Mouse (Mus musculus): Measurements from ENCODE around the gene Olfr706. TPM values are rescaled to one million over a fixed set of nuclear protein-coding genes. Genes with fewer than 3 reads are reported as not detected.
"Not testable (repeated sequence)": the region's sequence is repeated elsewhere in the genome, so short reads cannot be mapped to it uniquely, and the experiment has no call there.

Olfr706 gene
- polyA plus RNA-seq (2012; rRNA removed) = not detected in 2 replicates
- not detected in 2 replicates for polyA plus RNA-seq (2014; fragmentation: Nextera tagmentation; extraction: Ambion mirVana)

DNA sequence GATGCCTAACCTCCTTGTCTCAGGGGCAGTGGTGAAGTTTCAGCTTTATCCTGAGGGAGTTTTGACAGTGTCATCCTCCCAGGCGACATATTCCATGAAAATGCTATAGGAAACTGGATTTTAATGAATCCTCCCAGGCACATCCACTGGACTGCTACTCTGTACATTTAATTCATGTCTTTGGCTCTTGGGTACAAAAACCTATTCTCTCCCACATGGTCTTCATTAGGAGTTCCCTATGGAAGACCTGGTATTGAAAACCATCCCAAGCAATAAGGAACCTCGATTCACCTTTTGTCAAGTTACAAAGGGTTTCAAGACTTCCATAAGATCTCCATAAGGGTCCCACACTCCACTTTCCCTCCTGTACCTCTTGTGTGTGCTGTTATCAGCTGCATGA, at the start of gene Olfr706:
Gene Olfr706, minus strand, starts transcription at position 101 of the 400 bp plus-strand sequence.
- Histone ChIP-seq H3K4me3 (replicated peaks; ENCODE audit: low read length) (no peak within 1 kb of the TSS), H3K27ac (replicated peaks; ENCODE audit: low read depth, low read length) (no peak within 1 kb of the TSS), H3K9ac (ENCODE audit: low read depth, low read length, severe bottlenecking) (no peak within 1 kb of the TSS), H3K27me3 (ENCODE audit: control insufficient read depth, insufficient read depth, low read length) (no peaks in the 10 kb centered on the region), H3K4me2 (replicated peaks; ENCODE audit: low read depth, low read length, severe bottlenecking) (no peak within 1 kb of the TSS), H3K36me3 (ENCODE audit: control insufficient read depth, insufficient read depth, low read length) (no peaks in the 10 kb centered on the region), H3K4me1 (ENCODE audit: control insufficient read depth, insufficient read depth, low read length) (no peaks in the 10 kb centered on the region), H3K9me3 (ENCODE audit: control insufficient read depth, low read length) (no peaks in the 10 kb centered on the region)
- 81% methylated on average over 2 of the region's 2 CpGs for WGBS
- no peak for DNase-seq (ENCODE audit: low spot score)
- no peak for ATAC-seq (ENCODE audit: low FRiP score, low read depth)
- TF ChIP-seq POLR2A (IDR thresholded peaks at IDR 0.05; ENCODE audit: borderline replicate concordance, extremely low read depth, insufficient read depth, insufficient read length) = no peak

DNA sequence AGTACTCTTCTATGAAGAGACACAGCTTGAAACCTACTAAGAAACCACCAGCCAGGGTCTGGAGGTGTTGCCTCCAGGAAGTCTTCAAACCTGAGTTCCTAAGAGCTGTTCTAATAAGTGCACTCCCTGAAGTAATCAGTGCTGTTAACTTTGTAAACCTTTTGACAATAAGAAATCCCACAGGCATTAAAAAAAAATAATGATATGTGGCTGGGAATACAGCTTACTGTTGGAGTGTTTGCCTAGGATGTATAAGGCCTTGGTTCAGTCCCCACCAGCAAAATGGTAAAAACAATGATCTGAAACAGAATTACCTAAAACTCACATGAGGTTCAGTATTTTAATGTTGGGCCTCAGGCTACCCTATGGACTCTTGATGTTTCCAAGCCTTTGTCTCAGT, 44.2 kb upstream of the Olfr706 start, which contains the start of gene Olfr709-ps1:
Gene Olfr709-ps1, minus strand, starts transcription at position 101 of the 400 bp plus-strand sequence.
- no peaks in the 10 kb centered on the region for H3K9me3 ChIP-seq (ENCODE audit: control insufficient read depth, low read length)
- no peaks in the 10 kb centered on the region for H3K36me3 ChIP-seq (ENCODE audit: control insufficient read depth, insufficient read depth, low read length)
- ATAC-seq (ENCODE audit: low FRiP score, low read depth) = no peak
- H3K27ac ChIP-seq (replicated peaks; ENCODE audit: low read depth, low read length) = no peak within 1 kb of the TSS
- no peaks in the 10 kb centered on the region for H3K27me3 ChIP-seq (ENCODE audit: control insufficient read depth, insufficient read depth, low read length)
- no peak for TF ChIP-seq POLR2A (IDR thresholded peaks at IDR 0.05; ENCODE audit: borderline replicate concordance, extremely low read depth, insufficient read depth, insufficient read length)
- H3K4me2 ChIP-seq (replicated peaks; ENCODE audit: low read depth, low read length, severe bottlenecking) = no peak within 1 kb of the TSS
- no peak within 1 kb of the TSS for H3K4me3 ChIP-seq (replicated peaks; ENCODE audit: low read length)
- no peak for DNase-seq (ENCODE audit: low spot score)
- no peak within 1 kb of the TSS for H3K9ac ChIP-seq (ENCODE audit: low read depth, low read length, severe bottlenecking)
- no peaks in the 10 kb centered on the region for H3K4me1 ChIP-seq (ENCODE audit: control insufficient read depth, insufficient read depth, low read length)

DNA sequence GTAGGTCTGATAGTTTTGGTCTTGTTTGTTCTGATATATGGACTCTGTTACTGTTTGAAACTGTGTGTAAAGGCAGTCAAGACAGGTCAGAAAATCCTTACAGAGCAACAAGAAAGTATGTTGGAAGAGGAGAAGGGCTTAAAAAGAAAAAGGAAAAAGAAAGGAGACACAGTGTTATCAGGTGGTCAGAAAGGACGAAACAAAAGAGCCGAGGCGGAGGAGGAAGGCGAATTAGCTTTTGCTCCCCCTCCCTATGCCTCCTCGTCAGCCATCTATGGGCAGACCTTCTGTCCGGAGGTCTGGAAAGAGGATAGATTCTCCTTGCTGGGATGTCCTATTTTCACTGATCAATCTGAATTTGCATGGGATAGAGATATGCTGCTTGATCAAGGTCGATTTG, 33.0 kb upstream of the Olfr706 start:
- H3K27me3 ChIP-seq (ENCODE audit: control insufficient read depth, insufficient read depth, low read length); H3K36me3 ChIP-seq (ENCODE audit: control insufficient read depth, insufficient read depth, low read length); H3K9me3 ChIP-seq (ENCODE audit: control insufficient read depth, low read length); H3K4me2 ChIP-seq (replicated peaks; ENCODE audit: low read depth, low read length, severe bottlenecking); H3K4me1 ChIP-seq (ENCODE audit: control insufficient read depth, insufficient read depth, low read length); H3K4me3 ChIP-seq (replicated peaks; ENCODE audit: low read length); ATAC-seq (ENCODE audit: low FRiP score, low read depth); H3K9ac ChIP-seq (ENCODE audit: low read depth, low read length, severe bottlenecking); H3K27ac ChIP-seq (replicated peaks; ENCODE audit: low read depth, low read length); DNase-seq (ENCODE audit: low spot score): not testable (repeated sequence)
- WGBS = 89% methylated on average over 6 of the region's 7 CpGs

DNA sequence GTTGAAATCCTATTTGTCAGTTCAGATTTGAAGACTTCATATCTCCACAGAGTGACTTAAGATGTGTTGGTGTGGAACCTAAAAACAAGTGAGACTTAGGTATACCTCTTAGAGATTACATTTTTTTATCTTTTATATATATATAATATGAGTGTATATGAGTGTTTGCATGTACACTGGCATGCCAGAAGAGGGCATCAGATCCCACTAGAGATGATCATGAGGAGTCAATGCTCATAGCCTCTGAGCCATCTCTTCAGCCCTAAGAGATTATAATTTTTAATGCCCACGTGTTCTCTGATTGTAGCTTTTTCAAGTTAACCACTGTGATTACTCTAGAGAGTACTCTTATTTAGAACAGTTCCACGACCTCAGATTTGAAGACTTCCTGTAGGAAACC, 19.7 kb upstream of the Olfr706 start, which contains the start of gene Olfr1532-ps1:
Gene Olfr1532-ps1, plus strand, starts transcription at position 326 of the 400 bp plus-strand sequence.
- no peaks in the 10 kb centered on the region for H3K36me3 ChIP-seq (ENCODE audit: control insufficient read depth, insufficient read depth, low read length)
- TF ChIP-seq POLR2A (IDR thresholded peaks at IDR 0.05; ENCODE audit: borderline replicate concordance, extremely low read depth, insufficient read depth, insufficient read length) = no peak
- H3K9me3 ChIP-seq (ENCODE audit: control insufficient read depth, low read length) = no peaks in the 10 kb centered on the region
- H3K27me3 ChIP-seq (ENCODE audit: control insufficient read depth, insufficient read depth, low read length) = no peaks in the 10 kb centered on the region
- H3K4me1 ChIP-seq (ENCODE audit: control insufficient read depth, insufficient read depth, low read length) = no peaks in the 10 kb centered on the region
- H3K27ac ChIP-seq (replicated peaks; ENCODE audit: low read depth, low read length) = no peak within 1 kb of the TSS
- no peak within 1 kb of the TSS for H3K4me3 ChIP-seq (replicated peaks; ENCODE audit: low read length)
- DNase-seq (ENCODE audit: low spot score) (no peak), ATAC-seq (ENCODE audit: low FRiP score, low read depth) (no peak)
- WGBS = 57% methylated on average over 2 of the region's 2 CpGs
- no peak within 1 kb of the TSS for H3K9ac ChIP-seq (ENCODE audit: low read depth, low read length, severe bottlenecking)
- no peak within 1 kb of the TSS for H3K4me2 ChIP-seq (replicated peaks; ENCODE audit: low read depth, low read length, severe bottlenecking)

GRCm38 (mm10) chr7:106901141-106901540, 13.2 kb upstream of the Olfr706 start, which contains the start of gene Olfr707:
Gene Olfr707, minus strand, starts transcription at chr7:106901241.
- not testable (repeated sequence) for H3K4me3 ChIP-seq (replicated peaks; ENCODE audit: low read length); H3K9me3 ChIP-seq (ENCODE audit: control insufficient read depth, low read length); ATAC-seq (ENCODE audit: low FRiP score, low read depth); H3K4me2 ChIP-seq (replicated peaks; ENCODE audit: low read depth, low read length, severe bottlenecking); H3K27ac ChIP-seq (replicated peaks; ENCODE audit: low read depth, low read length); H3K27me3 ChIP-seq (ENCODE audit: control insufficient read depth, insufficient read depth, low read length); DNase-seq (ENCODE audit: low spot score); H3K36me3 ChIP-seq (ENCODE audit: control insufficient read depth, insufficient read depth, low read length); H3K9ac ChIP-seq (ENCODE audit: low read depth, low read length, severe bottlenecking); H3K4me1 ChIP-seq (ENCODE audit: control insufficient read depth, insufficient read depth, low read length)
- WGBS = 82% methylated on average over 3 of the region's 3 CpGs

DNA sequence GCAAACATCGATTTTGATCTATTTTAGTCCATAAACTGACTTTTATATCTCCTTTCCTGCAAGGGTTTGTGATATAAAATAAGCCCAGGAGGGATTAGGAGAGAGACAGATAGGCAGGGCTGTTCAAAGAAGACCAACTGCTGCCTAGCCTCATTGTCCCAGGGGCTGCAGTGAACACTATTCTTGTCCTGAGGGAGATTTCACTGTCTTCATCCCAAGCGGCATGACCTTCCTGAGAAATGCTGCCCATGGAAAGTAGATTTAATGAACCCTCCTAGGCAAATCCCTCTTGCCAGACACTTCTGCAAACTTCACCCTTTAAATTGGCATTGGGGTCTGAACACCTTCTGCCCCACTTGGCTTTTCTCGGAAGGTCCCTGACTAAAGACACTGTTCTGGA, 11.2 kb downstream of the Olfr706 start, which contains the start of gene Olfr705:
Gene Olfr705, minus strand, starts transcription at position 101 of the 400 bp plus-strand sequence.
- H3K9ac ChIP-seq (ENCODE audit: low read depth, low read length, severe bottlenecking) = no peak within 1 kb of the TSS
- no peaks in the 10 kb centered on the region for H3K4me1 ChIP-seq (ENCODE audit: control insufficient read depth, insufficient read depth, low read length)
- TF ChIP-seq POLR2A (IDR thresholded peaks at IDR 0.05; ENCODE audit: borderline replicate concordance, extremely low read depth, insufficient read depth, insufficient read length) = no peak
- no peaks in the 10 kb centered on the region for H3K36me3 ChIP-seq (ENCODE audit: control insufficient read depth, insufficient read depth, low read length)
- DNase-seq (ENCODE audit: low spot score) (no peak), ATAC-seq (ENCODE audit: low FRiP score, low read depth) (no peak)
- no peak within 1 kb of the TSS for H3K4me3 ChIP-seq (replicated peaks; ENCODE audit: low read length)
- no peaks in the 10 kb centered on the region for H3K27me3 ChIP-seq (ENCODE audit: control insufficient read depth, insufficient read depth, low read length)
- 76% methylated on average over 3 of the region's 3 CpGs for WGBS
- no peaks in the 10 kb centered on the region for H3K9me3 ChIP-seq (ENCODE audit: control insufficient read depth, low read length)
- no peak within 1 kb of the TSS for H3K27ac ChIP-seq (replicated peaks; ENCODE audit: low read depth, low read length)
- no peak within 1 kb of the TSS for H3K4me2 ChIP-seq (replicated peaks; ENCODE audit: low read depth, low read length, severe bottlenecking)

Data from limb, embryonic 14.5 days (tissue).